Mouse (Mus musculus) hindbrain, embryonic 14.5 days (tissue): Measurements from ENCODE around the gene Nebl. TPM values are rescaled to one million over a fixed set of nuclear protein-coding genes. Genes with fewer than 3 reads are reported as not detected.
"Not testable (repeated sequence)": the region's sequence is repeated elsewhere in the genome, so short reads cannot be mapped to it uniquely, and the experiment has no call there.

Experiments
- ATAC-seq: fragments of 200-750 bp; cut with Nextera tagmentation; 2 replicates; pipeline ENCODE4 v1.8.0; 2017; ENCODE audit warnings: moderate number of reproducible peaks, mild to moderate bottlenecking, moderate TSS enrichment, moderate library complexity; ENCODE audit not compliant: low FRiP score
- DNase-seq: peaks from one replicate; pipeline ENCODE4 v3.0.0-alpha.2; 2015; ENCODE audit warnings: low spot score
- H3K27ac ChIP-seq: fragments of 300-500 bp; sonication (generic); 2 replicates; pipeline ENCODE4 v1.5.1; 2014; ENCODE audit warnings: mild to moderate bottlenecking, moderate library complexity
- H3K27me3 ChIP-seq: fragments of 300-500 bp; sonication (generic); 2 replicates; pipeline ENCODE4 v1.6.1; 2014; ENCODE audit warnings: mild to moderate bottlenecking, low read length, mixed read lengths; ENCODE audit not compliant: control insufficient read depth, insufficient read depth
- H3K36me3 ChIP-seq: fragments of 300-500 bp; sonication (generic); replicated peaks from 2 replicates; pipeline ENCODE4 v1.6.1; 2014; ENCODE audit not compliant: control insufficient read depth, insufficient read depth
- H3K4me1 ChIP-seq: fragments of 300-500 bp; sonication (generic); replicated peaks from 2 replicates; pipeline ENCODE4 v1.6.1; 2014; ENCODE audit warnings: antibody characterized with exemption, low read length, mixed read lengths; ENCODE audit not compliant: control insufficient read depth, insufficient read depth
- H3K4me2 ChIP-seq: fragments of 300-500 bp; sonication (generic); replicated peaks from 2 replicates; pipeline ENCODE4 v1.6.1; 2014; ENCODE audit warnings: mild to moderate bottlenecking, moderate library complexity
- H3K4me3 ChIP-seq: fragments of 300-500 bp; sonication (generic); replicated peaks from 2 replicates; pipeline ENCODE4 v1.5.1; 2014; ENCODE audit warnings: mild to moderate bottlenecking, low read length
- H3K9ac ChIP-seq: fragments of 300-500 bp; sonication (generic); 2 replicates; pipeline ENCODE4 v1.6.1; 2014
- H3K9me3 ChIP-seq: fragments of 300-500 bp; sonication (generic); 2 replicates; pipeline ENCODE4 v1.6.1; 2016; ENCODE audit warnings: low read length; ENCODE audit not compliant: control insufficient read depth
- WGBS: fragments of 180-500 bp; shearing (Covaris S2); extraction: QIAGEN DNeasy Blood & Tissue Kit; methylation state at CpG from one replicate; pipeline ENCODE4 v1.1.7; 2014; 5-methylcytosine and 5-hydroxymethylcytosine counted together
- microRNA-seq: library from miRNA; unstranded; fragments of <30 nt; microRNA quantifications from one replicate; pipeline ENCODE4, GENCODE M21; 2016
- polyA plus RNA-seq: library from polyadenylated mRNA; unstranded; fragments of >200 nt; fragmentation: Nextera tagmentation; extraction: Ambion mirVana; gene quantifications from 2 replicates; pipeline ENCODE4 v1.2.1, GENCODE M21; 2014

The Nebl gene
- polyA plus RNA-seq, 1 experiment from 2014 or later: 11.1 TPM

DNA sequence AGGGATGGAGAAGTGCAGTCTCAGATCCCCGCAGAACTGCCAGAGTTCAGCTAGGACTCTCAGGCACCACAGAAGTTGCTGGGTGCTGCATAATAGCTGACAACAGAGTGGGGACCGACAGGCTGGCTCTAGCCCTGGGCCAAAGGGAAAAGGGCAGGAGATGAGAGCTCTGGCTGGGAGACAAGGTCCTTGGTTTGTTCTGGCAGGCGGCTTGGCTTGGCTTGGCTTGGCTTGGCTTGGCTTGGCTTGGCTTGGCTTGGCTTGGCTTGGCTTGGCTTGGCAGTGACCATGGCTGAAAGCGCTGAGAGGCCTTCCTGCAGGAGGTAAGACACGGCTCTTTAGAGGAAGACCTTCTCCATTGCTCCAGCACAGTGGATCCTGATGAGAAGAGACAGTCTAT is 395.8 kb downstream of the Nebl start:
- Histone ChIP-seq H3K9ac (no peak overlapping the region), H3K9me3 (no peaks in the 10 kb centered on the region), H3K4me1 (no peaks in the 10 kb centered on the region), H3K36me3 (no peaks in the 10 kb centered on the region), H3K27me3 (no peaks in the 10 kb centered on the region), H3K27ac (no peak overlapping the region), H3K4me2 (no peak overlapping the region), H3K4me3 (no peak overlapping the region)
- DNase-seq: no peak
- 90% methylated on average over 5 of the region's 5 CpGs for WGBS
- ATAC-seq: no peak

DNA sequence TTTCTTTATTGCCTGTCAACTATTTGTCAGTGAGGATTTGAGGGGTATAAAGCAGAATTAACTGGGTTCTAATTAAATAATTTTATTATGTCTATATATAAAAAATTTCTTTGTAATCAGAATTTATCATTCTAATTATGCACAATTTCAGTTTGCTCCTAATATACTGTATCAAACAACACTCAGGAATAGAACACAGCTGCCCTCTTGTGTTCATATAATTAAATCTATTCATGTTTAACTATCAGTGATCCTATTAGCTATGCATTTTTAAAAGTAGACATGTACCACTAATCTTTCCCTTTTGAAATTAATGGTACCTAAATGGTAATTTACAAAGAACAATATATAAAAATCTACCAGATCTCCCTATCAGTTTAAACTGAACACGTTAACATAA is 404.7 kb downstream of the Nebl start:
- Histone ChIP-seq H3K9me3 (no peaks in the 10 kb centered on the region), H3K27ac (no peak overlapping the region), H3K4me2 (no peak overlapping the region), H3K27me3 (no peaks in the 10 kb centered on the region), H3K4me1 (no peaks in the 10 kb centered on the region), H3K9ac (no peak overlapping the region), H3K4me3 (no peak overlapping the region), H3K36me3 (no peaks in the 10 kb centered on the region)
- ATAC-seq (no peak), DNase-seq (peak; percentile 72)
- 84% methylated on average over 1 of the region's 1 CpGs for WGBS

DNA sequence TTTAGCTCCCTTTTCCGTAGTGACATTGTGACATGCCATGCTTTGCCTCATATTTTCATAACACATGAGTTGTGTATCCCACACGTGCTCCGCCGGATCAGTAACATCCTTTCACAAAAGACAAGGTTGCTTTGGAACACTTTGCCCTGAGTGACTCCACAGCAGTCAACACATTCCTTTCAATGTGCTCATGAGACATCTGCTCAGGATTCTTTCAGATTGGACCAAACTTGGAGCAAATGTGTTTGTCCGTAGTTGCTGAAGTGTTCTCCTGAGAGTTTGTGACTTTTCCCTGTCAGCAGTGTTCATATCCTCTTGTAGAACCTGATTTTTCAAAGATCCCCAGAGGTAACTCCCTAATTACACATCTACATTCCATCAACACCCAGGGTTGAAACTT is 414.4 kb downstream of the Nebl start:
- ATAC-seq (no peak), DNase-seq (no peak)
- no peaks in the 10 kb centered on the region for H3K27me3 ChIP-seq
- H3K4me3 ChIP-seq: no peak overlapping the region
- no peak overlapping the region for H3K27ac ChIP-seq
- WGBS: 91% methylated on average over 5 of the region's 5 CpGs
- H3K4me1 ChIP-seq: no peaks in the 10 kb centered on the region
- no peak overlapping the region for H3K9ac ChIP-seq
- H3K36me3 ChIP-seq: no peaks in the 10 kb centered on the region
- H3K9me3 ChIP-seq: no peaks in the 10 kb centered on the region
- no peak overlapping the region for H3K4me2 ChIP-seq

DNA sequence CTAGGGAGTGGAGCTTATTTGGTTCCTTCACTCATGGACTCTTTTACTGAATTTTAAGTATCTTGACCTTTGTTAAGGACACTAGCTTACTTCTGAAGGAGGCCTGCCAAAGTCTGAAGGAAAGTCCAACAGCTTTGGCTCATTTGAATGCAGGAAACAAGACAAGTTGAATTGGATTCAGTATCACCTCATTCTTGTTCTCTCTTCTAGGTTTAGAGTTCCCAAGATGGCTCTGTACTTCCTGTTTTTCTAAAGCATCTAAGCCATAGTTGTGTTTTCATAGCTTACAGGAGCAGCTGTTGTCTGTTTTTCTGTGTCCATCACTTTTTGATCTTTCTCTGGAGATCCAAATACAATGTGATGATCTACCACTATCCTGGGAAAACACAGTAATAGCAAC is 429.9 kb downstream of the Nebl start:
- Histone ChIP-seq H3K4me2 (no peak overlapping the region), H3K4me1 (no peaks in the 10 kb centered on the region), H3K9me3 (no peaks in the 10 kb centered on the region), H3K36me3 (no peaks in the 10 kb centered on the region), H3K27me3 (no peaks in the 10 kb centered on the region), H3K9ac (no peak overlapping the region), H3K4me3 (no peak overlapping the region), H3K27ac (no peak overlapping the region)
- no peak for DNase-seq
- ATAC-seq: no peak

DNA sequence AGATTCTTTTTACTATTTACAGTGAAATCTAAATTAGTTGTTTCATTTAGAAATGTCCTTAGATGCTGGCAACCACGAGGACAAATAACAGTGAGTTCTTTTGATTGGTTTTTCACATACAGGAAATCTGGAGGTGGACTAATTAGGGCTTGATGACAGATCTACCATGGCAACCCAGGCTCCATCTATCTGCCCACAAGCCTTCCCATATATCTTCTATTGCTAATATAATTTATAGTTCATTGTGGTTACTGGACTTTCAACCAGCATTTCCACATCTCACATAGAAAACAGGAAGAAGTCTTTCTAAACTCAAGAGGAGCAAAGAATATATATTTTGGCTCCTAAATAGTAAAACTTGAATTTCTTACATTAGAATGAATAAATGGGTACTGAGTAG is 433.8 kb downstream of the Nebl start:
- H3K36me3 ChIP-seq: no peaks in the 10 kb centered on the region
- H3K4me1 ChIP-seq: no peaks in the 10 kb centered on the region
- ATAC-seq (no peak), DNase-seq (no peak)
- no peak overlapping the region for H3K27ac ChIP-seq
- H3K4me3 ChIP-seq: no peak overlapping the region
- WGBS: 72% methylated on average over 1 of the region's 1 CpGs
- H3K27me3 ChIP-seq: no peaks in the 10 kb centered on the region
- H3K9ac ChIP-seq: no peak overlapping the region
- H3K4me2 ChIP-seq: no peak overlapping the region
- H3K9me3 ChIP-seq: no peaks in the 10 kb centered on the region

DNA sequence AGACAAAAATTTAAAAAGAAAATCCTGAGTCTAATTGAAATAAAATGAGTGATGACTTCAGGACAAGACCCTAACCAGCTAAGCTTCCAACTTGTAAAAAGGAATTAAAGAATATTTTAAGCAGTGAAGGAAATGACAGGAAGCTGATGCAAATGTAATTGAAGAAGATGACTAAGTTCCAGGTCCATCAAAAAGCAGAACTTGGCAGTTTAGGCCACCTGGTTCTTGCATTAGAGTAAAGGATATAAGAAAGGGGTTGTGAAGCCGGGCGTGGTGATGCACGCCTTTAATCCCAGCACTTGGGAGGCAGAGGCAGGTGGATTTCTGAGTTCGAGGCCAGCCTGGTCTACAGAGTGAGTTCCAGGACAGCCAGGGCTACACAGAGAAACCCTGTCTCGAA is 436.0 kb downstream of the Nebl start:
- not testable (repeated sequence) for H3K27me3 ChIP-seq, H3K36me3 ChIP-seq, H3K9me3 ChIP-seq, H3K27ac ChIP-seq, H3K4me3 ChIP-seq, H3K9ac ChIP-seq, ATAC-seq, DNase-seq, H3K4me2 ChIP-seq, H3K4me1 ChIP-seq
- WGBS: 100% methylated on average over 3 of the region's 5 CpGs

Small RNA genes lying within 50 kb of the gene (microRNA-seq; reads per million reads assigned to microRNA genes)
- gene Mir6419: not detected
